Mouse (Mus musculus) CH12.LX (cell line): ENCODE results near the gene Dnal1. TPM values are rescaled to one million over a fixed set of nuclear protein-coding genes. Genes with fewer than 3 reads are reported as not detected.

Experiments
- DNase-seq: peaks from one replicate; pipeline ENCODE4 v3.0.0-alpha.2; 2013; ENCODE audit errors: extremely low read depth
- H3K27ac ChIP-seq: 2 replicates; pipeline ENCODE4 v1.5.1; 2012; ENCODE audit warnings: low read depth, mild to moderate bottlenecking, control low read depth, moderate library complexity; ENCODE audit not compliant: insufficient read depth
- H3K27me3 ChIP-seq: replicated peaks from 2 replicates; pipeline ENCODE3; 2012; ENCODE audit warnings: inconsistent platforms
- H3K36me3 ChIP-seq, 2 experiments: replicated peaks in 1 of 2; 2 replicates each; pipeline versions ENCODE3 to v1.6.1; 2012; ENCODE audit warnings: inconsistent platforms in 1 of 2, low read length in 1 of 2, mild to moderate bottlenecking in 1 of 2, mixed read lengths in 1 of 2, moderate library complexity in 1 of 2; ENCODE audit not compliant: control insufficient read depth in 1 of 2, insufficient read depth in 1 of 2
- H3K4me1 ChIP-seq, 2 experiments: 2 replicates each; pipeline ENCODE4 v1.6.1; 2012; ENCODE audit warnings: inconsistent platforms in 1 of 2, moderate library complexity in 1 of 2; ENCODE audit not compliant: insufficient read depth in 2 of 2, control insufficient read depth in 1 of 2
- H3K4me2 ChIP-seq: 2 replicates; pipeline ENCODE4 v1.6.1; 2012; ENCODE audit warnings: low read depth, mild to moderate bottlenecking, control low read depth; ENCODE audit not compliant: poor library complexity, insufficient read depth, severe bottlenecking
- H3K4me3 ChIP-seq, 3 experiments: fragments of 150-350 bp in 1 of 3; sonication (generic) in 1 of 3; replicated peaks in 1 of 3; 2 replicates each; pipeline versions ENCODE3 to v1.5.1; 2011 to 2012; ENCODE audit warnings: low read depth in 2 of 3, low read length in 2 of 3, mild to moderate bottlenecking in 2 of 3, moderate library complexity in 2 of 3, control low read depth in 1 of 3, improper control_type of control experiment in 1 of 3, inconsistent platforms in 1 of 3, mixed read lengths in 1 of 3; ENCODE audit not compliant: poor library complexity in 1 of 3
- H3K79me2 ChIP-seq: replicated peaks from 2 replicates; pipeline ENCODE4 v1.6.1; 2012; ENCODE audit warnings: mild to moderate bottlenecking, moderate library complexity; ENCODE audit not compliant: control insufficient read depth, poor library complexity, insufficient read depth, severe bottlenecking; ENCODE audit errors: extremely low read depth
- H3K9ac ChIP-seq: 2 replicates; pipeline ENCODE4 v1.6.1; 2012; ENCODE audit warnings: low read depth, mild to moderate bottlenecking, control low read depth, moderate library complexity; ENCODE audit not compliant: insufficient read depth
- H3K9me3 ChIP-seq: replicated peaks from 2 replicates; pipeline ENCODE3; 2012; ENCODE audit warnings: low read length, inconsistent platforms, mixed read lengths
- BHLHE40 ChIP-seq: IDR thresholded peaks from 2 replicates; pipeline ENCODE4 v1.6.1; 2011; ENCODE audit warnings: mild to moderate bottlenecking, low read depth, low read length, improper control_type of control experiment
- CHD2 ChIP-seq: IDR thresholded peaks from 2 replicates; pipeline ENCODE4 v1.6.1; 2011; ENCODE audit warnings: low read length, improper control_type of control experiment
- CTCF ChIP-seq, 2 experiments: IDR thresholded peaks in 1 of 2; conservative IDR thresholded peaks in 1 of 2; 2 replicates each; pipeline ENCODE4 v1.5.1; 2011 to 2012; ENCODE audit warnings: low read depth in 2 of 2, low read length in 2 of 2, improper control_type of control experiment in 1 of 2, inconsistent platforms in 1 of 2, mild to moderate bottlenecking in 1 of 2, moderate library complexity in 1 of 2
- E2F4 ChIP-seq: IDR thresholded peaks from 2 replicates; pipeline ENCODE4 v1.6.1; 2011; ENCODE audit warnings: low read depth, low read length, improper control_type of control experiment; ENCODE audit not compliant: insufficient replicate concordance
- ELF1 ChIP-seq: IDR thresholded peaks from 2 replicates; pipeline ENCODE4 v1.6.1; 2014; ENCODE audit warnings: low read depth, mild to moderate bottlenecking, inconsistent platforms, low read length, improper control_type of control experiment
- EP300 ChIP-seq: IDR thresholded peaks from 2 replicates; pipeline ENCODE4 v1.6.1; 2011; ENCODE audit warnings: low read length, improper control_type of control experiment
- ETS1 ChIP-seq: conservative IDR thresholded peaks from 2 replicates; pipeline ENCODE4 v1.6.1; 2012; ENCODE audit warnings: low read depth, mild to moderate bottlenecking, inconsistent platforms, low read length, improper control_type of control experiment, moderate library complexity
- HCFC1 ChIP-seq: IDR thresholded peaks from 2 replicates; pipeline ENCODE4 v1.6.1; 2012; ENCODE audit warnings: low read depth, mild to moderate bottlenecking, inconsistent platforms, low read length, improper control_type of control experiment
- IRF4 ChIP-seq: IDR thresholded peaks from 2 replicates; pipeline ENCODE4 v1.6.1; 2014; ENCODE audit warnings: low read depth, mild to moderate bottlenecking, inconsistent platforms, low read length, improper control_type of control experiment
- JUN ChIP-seq: IDR thresholded peaks from 2 replicates; pipeline ENCODE4 v1.6.1; 2011; ENCODE audit warnings: low read depth, mild to moderate bottlenecking, low read length, improper control_type of control experiment, moderate library complexity; ENCODE audit not compliant: insufficient read depth
- JUND ChIP-seq: conservative IDR thresholded peaks from 2 replicates; pipeline ENCODE4 v1.6.1; 2011; ENCODE audit warnings: low read depth, low read length, improper control_type of control experiment
- KAT2A ChIP-seq: IDR thresholded peaks from 2 replicates; pipeline ENCODE4 v1.6.1; 2012; ENCODE audit warnings: low read length, improper control_type of control experiment, inconsistent platforms; ENCODE audit not compliant: insufficient replicate concordance
- MAFK ChIP-seq: IDR thresholded peaks from 2 replicates; pipeline ENCODE4 v1.6.1; 2011; ENCODE audit warnings: low read length, improper control_type of control experiment; ENCODE audit not compliant: insufficient replicate concordance
- MAX ChIP-seq: IDR thresholded peaks from 2 replicates; pipeline ENCODE4 v1.6.1; 2011; ENCODE audit warnings: low read length, improper control_type of control experiment
- MAZ ChIP-seq: IDR thresholded peaks from 2 replicates; pipeline ENCODE4 v1.6.1; 2012; ENCODE audit warnings: low read depth, mild to moderate bottlenecking, inconsistent platforms, low read length, improper control_type of control experiment, moderate library complexity
- MEF2A ChIP-seq: IDR thresholded peaks from 2 replicates; pipeline ENCODE4 v1.6.1; 2014; ENCODE audit warnings: low read depth, mild to moderate bottlenecking, inconsistent platforms, low read length, improper control_type of control experiment, borderline replicate concordance
- MXI1 ChIP-seq: IDR thresholded peaks from 2 replicates; pipeline ENCODE4 v1.6.1; 2011; ENCODE audit warnings: mild to moderate bottlenecking, low read depth, low read length, improper control_type of control experiment
- MYC ChIP-seq: IDR thresholded peaks from 2 replicates; pipeline ENCODE4 v1.6.1; 2011; ENCODE audit warnings: low read depth, mild to moderate bottlenecking, improper control_type of control experiment, low read length
- NELFE ChIP-seq: IDR thresholded peaks from 2 replicates; pipeline ENCODE4 v1.6.1; 2011; ENCODE audit warnings: low read depth, low read length, improper control_type of control experiment
- NRF1 ChIP-seq: IDR thresholded peaks from 2 replicates; pipeline ENCODE4 v1.6.1; 2014; ENCODE audit warnings: low read depth, mild to moderate bottlenecking, inconsistent platforms, low read length, improper control_type of control experiment, moderate library complexity
- POLR2A ChIP-seq: IDR thresholded peaks from 2 replicates; pipeline ENCODE4 v1.6.1; 2011; ENCODE audit warnings: low read depth, mild to moderate bottlenecking, improper control_type of control experiment, low read length
- POLR2AphosphoS2 ChIP-seq: IDR thresholded peaks from 2 replicates; pipeline ENCODE4 v1.6.1; 2011; ENCODE audit warnings: low read depth, low read length, improper control_type of control experiment
- RAD21 ChIP-seq: IDR thresholded peaks from 2 replicates; pipeline ENCODE4 v1.6.1; 2011; ENCODE audit warnings: low read depth, mild to moderate bottlenecking, low read length, improper control_type of control experiment, moderate library complexity
- RCOR1 ChIP-seq: conservative IDR thresholded peaks from 2 replicates; pipeline ENCODE4 v1.6.1; 2012; ENCODE audit warnings: low read depth, mild to moderate bottlenecking, inconsistent platforms, low read length, improper control_type of control experiment
- SIN3A ChIP-seq: IDR thresholded peaks from 2 replicates; pipeline ENCODE4 v1.6.1; 2012; ENCODE audit warnings: low read length, improper control_type of control experiment, inconsistent platforms
- SMC3 ChIP-seq: IDR thresholded peaks from 2 replicates; pipeline ENCODE4 v1.6.1; 2011; ENCODE audit warnings: low read depth, low read length, improper control_type of control experiment
- TBP ChIP-seq: conservative IDR thresholded peaks from 2 replicates; pipeline ENCODE4 v1.6.1; 2011; ENCODE audit warnings: low read depth, low read length, improper control_type of control experiment
- TCF12 ChIP-seq: IDR thresholded peaks from 2 replicates; pipeline ENCODE4 v1.6.1; 2014; ENCODE audit warnings: low read depth, mild to moderate bottlenecking, inconsistent platforms, low read length, improper control_type of control experiment
- UBTF ChIP-seq: IDR thresholded peaks from 2 replicates; pipeline ENCODE4 v1.6.1; 2012; ENCODE audit warnings: low read depth, mild to moderate bottlenecking, inconsistent platforms, low read length, improper control_type of control experiment, moderate library complexity
- USF1 ChIP-seq: IDR thresholded peaks from 2 replicates; pipeline ENCODE4 v1.6.1; 2014; ENCODE audit warnings: low read depth, mild to moderate bottlenecking, inconsistent platforms, low read length, improper control_type of control experiment
- USF2 ChIP-seq: conservative IDR thresholded peaks from 2 replicates; pipeline ENCODE4 v1.6.1; 2011; ENCODE audit warnings: low read depth, low read length, improper control_type of control experiment
- ZC3H11A ChIP-seq: IDR thresholded peaks from 2 replicates; pipeline ENCODE4 v1.6.1; 2012; ENCODE audit warnings: low read depth, mild to moderate bottlenecking, inconsistent platforms, low read length, improper control_type of control experiment
- ZKSCAN1 ChIP-seq: IDR thresholded peaks from 2 replicates; pipeline ENCODE4 v1.6.1; 2012; ENCODE audit warnings: low read depth, inconsistent platforms, low read length, improper control_type of control experiment, borderline replicate concordance
- ZMIZ1 ChIP-seq: IDR thresholded peaks from 2 replicates; pipeline ENCODE4 v1.6.1; 2012; ENCODE audit warnings: low read depth, mild to moderate bottlenecking, inconsistent platforms, low read length, improper control_type of control experiment
- ZNF384 ChIP-seq: IDR thresholded peaks from 2 replicates; pipeline ENCODE4 v1.6.1; 2012; ENCODE audit warnings: low read depth, low read length, improper control_type of control experiment, inconsistent platforms
- dilution Hi-C: fragments of 300-500 bp; cut with MboI; formaldehyde crosslinking; loops from 2 replicates; pipeline ENCODE4 v1.14.3; 2020; ENCODE audit warnings: low sequenced_read_pairs; ENCODE audit not compliant: extremely low pct_unique_long_range_greater_than_20kb, extremely low pct_ligation_motif_present
- in situ Hi-C: fragments of 300-500 bp; cut with MboI; formaldehyde crosslinking; loops from 3 replicates; pipeline ENCODE4 v1.14.3; 2019; ENCODE audit warnings: low sequenced_read_pairs, low pct_ligation_motif_present, low pct_unique_long_range_greater_than_20kb, mixed read lengths
- polyA plus RNA-seq: library from polyadenylated mRNA; unstranded; fragments of >175 nt; gene quantifications from 2 replicates; pipeline ENCODE4 v1.2.1, GENCODE M21; 2012; ENCODE audit warnings: low read depth; ENCODE audit not compliant: insufficient read length
- total RNA-seq, 2 experiments: library from RNA; depleted of rRNA; stranded (reverse); fragments of 300-350 nt in 1 of 2; fragments of >200 nt in 1 of 2; gene quantifications; 2 replicates each; pipeline ENCODE4 v1.2.3; 2012 to 2014

The Dnal1 gene
- total and polyA plus RNA-seq, 3 experiments, result 1.6 to 2.1 (median 1.7) TPM

DNA sequence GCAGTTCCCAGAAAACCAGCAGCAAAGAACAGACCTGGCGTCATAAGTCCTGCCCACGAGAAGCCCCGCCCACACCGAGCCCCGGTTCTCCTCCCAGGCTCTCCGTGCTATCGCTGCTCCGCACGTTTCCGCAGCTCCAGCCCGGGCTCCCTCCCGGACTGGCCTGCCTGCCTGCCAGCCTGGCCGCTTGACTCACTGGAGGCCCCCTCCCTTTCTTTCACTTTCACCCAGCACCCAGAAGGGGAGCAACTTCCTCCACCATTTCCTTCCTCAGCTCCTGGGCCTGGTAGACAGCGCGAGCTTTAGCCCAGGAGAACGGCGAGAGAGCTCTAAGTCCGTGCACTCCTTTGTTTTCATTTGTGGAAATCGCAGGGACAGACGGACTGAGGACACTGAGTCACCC is 61.5 kb downstream of the Dnal1 start:
- in situ Hi-C loops, result no loop called here
- H3K27ac ChIP-seq, result peak overlapping the region; percentile 86
- peak overlapping the region; percentile 30 to 41 (median 34) for H3K4me3 ChIP-seq
- peak overlapping the region; percentile 26 for H3K9ac ChIP-seq
- peaks cover 14% of the 10 kb centered on the region for H3K79me2 ChIP-seq
- TF ChIP-seq UBTF (peak; percentile 33; the same call in 1 of the 2 replicates), MAFK (no peak), MEF2A (no peak), ZC3H11A (no peak), MYC (no peak), IRF4 (no peak; the same call in 1 of the 2 replicates), ZNF384 (no peak), JUN (no peak), SIN3A (no peak), BHLHE40 (peak; percentile 87), MAX (0 out of 2 replicates have a peak, but pooled peaks have one; percentile 52), SMC3 (no peak; the same call in 1 of the 2 replicates), MAZ (peak; percentile 51; the same call in 1 of the 2 replicates), ETS1 (peak; percentile 24; the same call in 1 of the 2 replicates), ELF1 (peak; percentile 17; the same call in 1 of the 2 replicates), NRF1 (no peak), RAD21 (no peak), ZMIZ1 (no peak; the same call in 1 of the 2 replicates), MXI1 (peak; percentile 25; the same call in 1 of the 2 replicates), POLR2AphosphoS2 (no peak), TCF12 (peak; percentile 45; the same call in 1 of the 2 replicates), EP300 (0 out of 2 replicates have a peak, but pooled peaks have one; percentile 38), TBP (no peak), RCOR1 (no peak), E2F4 (no peak), NELFE (0 out of 2 replicates have a peak, but pooled peaks have one; percentile 47), USF1 (no peak), HCFC1 (no peak), CHD2 (no peak; the same call in 1 of the 2 replicates), ZKSCAN1 (no peak), USF2 (no peak), POLR2A (peak; percentile 48; the same call in 1 of the 2 replicates), CTCF (conservative IDR thresholded peaks at IDR 0.05 in 1 of 2, IDR thresholded peaks at IDR 0.05 in 1 of 2; ENCODE audit: low read depth in 2 of 2, low read length in 2 of 2) (no peak), JUND (no peak), KAT2A (no peak)
- peak; percentile 83 for DNase-seq
- H3K36me3 ChIP-seq, result peaks cover 27 to 45% of the 10 kb centered on the region in 2 experiments
- dilution Hi-C loops, result no loop called here
- peak overlapping the region; percentile 66 for H3K4me2 ChIP-seq
- H3K4me1 ChIP-seq, result peaks cover 38 to 80% of the 10 kb centered on the region in 2 experiments
- H3K9me3 ChIP-seq, result no peaks in the 10 kb centered on the region
- H3K27me3 ChIP-seq, result no peaks in the 10 kb centered on the region
